Mouse (Mus musculus): Measurements from ENCODE around the gene Usp30. TPM values are rescaled to one million over a fixed set of nuclear protein-coding genes. Genes with fewer than 3 reads are reported as not detected.

Usp30 gene
- polyA plus RNA-seq, 1 experiment from 2014 or later, result 20.6 TPM

DNA sequence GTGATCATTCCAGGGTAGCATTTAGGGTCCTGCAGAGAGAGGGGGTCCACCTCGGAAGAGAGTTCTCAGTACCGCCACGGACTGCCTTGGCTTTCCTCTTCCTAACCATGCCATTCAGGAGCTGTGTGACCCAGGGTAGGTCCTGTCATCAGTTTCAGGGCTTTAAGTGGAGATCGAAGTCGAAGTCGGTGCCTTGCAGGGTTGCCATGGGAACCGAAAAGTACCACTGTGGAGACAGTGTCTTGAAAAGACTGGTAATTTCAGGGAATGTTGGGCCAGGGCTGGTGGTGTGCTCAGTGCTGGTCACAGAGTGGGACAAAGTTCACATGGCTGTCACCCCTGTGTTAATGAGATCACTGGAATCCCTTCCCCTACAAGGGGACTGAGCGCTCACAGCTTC is 11.7 kb downstream of the Usp30 start:
- Histone ChIP-seq H3K4me3 (replicated peaks; ENCODE audit: low read length) (no peak overlapping the region), H3K36me3 (ENCODE audit: control insufficient read depth, insufficient read depth) (no peaks in the 10 kb centered on the region), H3K27me3 (replicated peaks; ENCODE audit: control insufficient read depth, insufficient read depth, low read length) (no peaks in the 10 kb centered on the region), H3K4me1 (replicated peaks; ENCODE audit: control insufficient read depth, insufficient read depth, low read length) (no peaks in the 10 kb centered on the region), H3K9ac (replicated peaks; ENCODE audit: low read depth, low read length) (no peak overlapping the region), H3K4me2 (ENCODE audit: low read length) (no peak overlapping the region), H3K9me3 (ENCODE audit: control insufficient read depth, low read length) (no peaks in the 10 kb centered on the region), H3K27ac (ENCODE audit: low read length) (no peak overlapping the region)
- WGBS, result 53% methylated on average over 8 of the region's 8 CpGs
- ATAC-seq, result no peak

DNA sequence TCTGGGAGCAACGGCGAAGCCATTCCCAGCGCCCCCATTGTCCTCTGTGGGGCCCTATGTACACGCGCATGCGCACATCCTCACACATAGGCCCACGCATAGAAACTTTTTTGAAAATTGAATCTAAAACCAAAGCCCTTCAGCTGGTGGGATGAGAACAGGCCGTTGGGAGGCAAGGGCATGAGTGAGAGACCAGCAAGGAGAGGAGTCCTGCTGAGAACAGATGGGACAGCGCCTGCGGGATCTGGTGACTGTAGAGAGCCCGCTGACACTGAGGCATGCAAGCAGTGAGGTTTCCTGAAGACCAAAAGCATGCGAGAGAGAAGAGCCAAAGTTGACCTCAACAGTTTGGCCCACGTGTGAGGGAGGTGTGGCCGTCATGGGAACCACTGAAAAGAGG is 20.2 kb downstream of the Usp30 start:
- no peaks in the 10 kb centered on the region for H3K27me3 ChIP-seq (replicated peaks; ENCODE audit: control insufficient read depth, insufficient read depth, low read length)
- no peak overlapping the region for H3K9ac ChIP-seq (replicated peaks; ENCODE audit: low read depth, low read length)
- H3K4me2 ChIP-seq (ENCODE audit: low read length), result no peak overlapping the region
- H3K9me3 ChIP-seq (ENCODE audit: control insufficient read depth, low read length), result no peaks in the 10 kb centered on the region
- H3K27ac ChIP-seq (ENCODE audit: low read length), result no peak overlapping the region
- H3K4me1 ChIP-seq (replicated peaks; ENCODE audit: control insufficient read depth, insufficient read depth, low read length), result peaks cover 15% of the 10 kb centered on the region
- no peak for ATAC-seq
- H3K4me3 ChIP-seq (replicated peaks; ENCODE audit: low read length), result no peak overlapping the region
- 83% methylated on average over 14 of the region's 14 CpGs for WGBS
- no peaks in the 10 kb centered on the region for H3K36me3 ChIP-seq (ENCODE audit: control insufficient read depth, insufficient read depth)

DNA sequence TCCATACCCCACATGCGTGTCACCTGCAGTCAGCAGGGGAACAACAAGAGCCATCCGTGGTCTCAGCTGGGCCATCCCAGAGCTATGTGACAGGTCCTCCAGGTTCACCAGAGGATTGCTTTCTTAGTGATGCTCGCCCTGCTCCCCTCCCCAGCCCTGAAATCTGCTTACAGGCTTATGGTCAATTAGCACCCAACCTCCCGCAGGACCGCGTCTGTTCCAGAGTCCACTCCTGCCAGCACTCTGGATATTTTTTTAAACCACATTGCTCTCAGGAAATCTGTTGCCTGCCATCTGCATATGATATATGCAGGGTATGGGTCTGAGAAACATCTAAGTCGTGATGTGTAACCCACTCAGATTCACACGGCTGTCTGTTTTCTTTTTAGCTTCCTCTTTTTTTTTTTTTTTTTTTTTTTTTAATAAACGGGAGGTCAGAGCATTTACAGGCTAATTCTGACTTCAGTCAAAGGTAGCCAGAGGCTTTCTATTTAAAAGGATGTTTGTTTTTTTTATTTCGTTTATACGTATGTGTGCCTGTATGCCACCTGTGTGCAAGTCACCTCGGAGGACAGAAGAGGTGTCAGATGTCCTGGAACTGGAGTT is 22.7 kb downstream of the Usp30 start:
- no peak overlapping the region for H3K9ac ChIP-seq (replicated peaks; ENCODE audit: low read depth, low read length)
- H3K4me1 ChIP-seq (replicated peaks; ENCODE audit: control insufficient read depth, insufficient read depth, low read length), result peaks cover 22% of the 10 kb centered on the region
- no peak overlapping the region for H3K27ac ChIP-seq (ENCODE audit: low read length)
- no peaks in the 10 kb centered on the region for H3K36me3 ChIP-seq (ENCODE audit: control insufficient read depth, insufficient read depth)
- no peak overlapping the region for H3K4me2 ChIP-seq (ENCODE audit: low read length)
- H3K4me3 ChIP-seq (replicated peaks; ENCODE audit: low read length), result no peak overlapping the region
- no peaks in the 10 kb centered on the region for H3K27me3 ChIP-seq (replicated peaks; ENCODE audit: control insufficient read depth, insufficient read depth, low read length)
- H3K9me3 ChIP-seq (ENCODE audit: control insufficient read depth, low read length), result no peaks in the 10 kb centered on the region
- 77% methylated on average over 12 of the region's 12 CpGs for WGBS
- ATAC-seq, result no peak

DNA sequence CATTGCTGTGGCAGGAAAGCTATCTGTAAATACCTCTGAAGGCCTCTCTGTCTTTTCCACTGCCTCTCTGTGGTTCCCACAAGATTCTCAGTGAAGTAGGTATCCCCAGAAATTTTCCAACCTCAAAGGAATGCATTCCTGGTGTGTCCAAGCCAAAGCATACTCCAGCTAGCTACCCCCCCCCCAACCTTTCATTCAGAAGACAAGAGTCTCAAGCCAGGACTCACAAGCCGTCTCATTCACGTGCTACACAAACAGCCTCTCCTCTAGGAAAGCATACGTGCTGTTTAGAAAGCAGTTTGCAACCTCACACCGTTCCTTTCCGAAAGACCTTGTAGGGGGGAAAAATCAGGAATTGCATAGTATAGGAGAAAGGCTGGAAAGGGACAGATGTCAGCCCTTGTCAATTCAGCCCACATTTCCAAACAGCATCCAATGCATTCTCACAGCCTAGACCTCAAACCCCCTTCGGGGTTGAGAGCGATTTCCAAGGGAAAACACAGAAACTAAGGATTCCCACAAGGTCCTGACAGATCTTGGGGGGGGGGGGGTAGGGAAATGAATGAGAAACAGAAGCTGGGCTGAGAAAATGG is 25.3 kb downstream of the Usp30 start:
- Histone ChIP-seq H3K9me3 (ENCODE audit: control insufficient read depth, low read length) (no peaks in the 10 kb centered on the region), H3K27me3 (replicated peaks; ENCODE audit: control insufficient read depth, insufficient read depth, low read length) (no peaks in the 10 kb centered on the region), H3K4me1 (replicated peaks; ENCODE audit: control insufficient read depth, insufficient read depth, low read length) (peaks cover 22% of the 10 kb centered on the region), H3K4me3 (replicated peaks; ENCODE audit: low read length) (peak overlapping the region; percentile 79), H3K4me2 (ENCODE audit: low read length) (peak overlapping the region; percentile 63), H3K27ac (ENCODE audit: low read length) (peak overlapping the region; percentile 93), H3K36me3 (ENCODE audit: control insufficient read depth, insufficient read depth) (no peaks in the 10 kb centered on the region), H3K9ac (replicated peaks; ENCODE audit: low read depth, low read length) (peak overlapping the region; percentile 96)
- no peak; the same call in 1 of the 2 replicates for ATAC-seq
- WGBS, result 7% methylated on average over 7 of the region's 7 CpGs

DNA sequence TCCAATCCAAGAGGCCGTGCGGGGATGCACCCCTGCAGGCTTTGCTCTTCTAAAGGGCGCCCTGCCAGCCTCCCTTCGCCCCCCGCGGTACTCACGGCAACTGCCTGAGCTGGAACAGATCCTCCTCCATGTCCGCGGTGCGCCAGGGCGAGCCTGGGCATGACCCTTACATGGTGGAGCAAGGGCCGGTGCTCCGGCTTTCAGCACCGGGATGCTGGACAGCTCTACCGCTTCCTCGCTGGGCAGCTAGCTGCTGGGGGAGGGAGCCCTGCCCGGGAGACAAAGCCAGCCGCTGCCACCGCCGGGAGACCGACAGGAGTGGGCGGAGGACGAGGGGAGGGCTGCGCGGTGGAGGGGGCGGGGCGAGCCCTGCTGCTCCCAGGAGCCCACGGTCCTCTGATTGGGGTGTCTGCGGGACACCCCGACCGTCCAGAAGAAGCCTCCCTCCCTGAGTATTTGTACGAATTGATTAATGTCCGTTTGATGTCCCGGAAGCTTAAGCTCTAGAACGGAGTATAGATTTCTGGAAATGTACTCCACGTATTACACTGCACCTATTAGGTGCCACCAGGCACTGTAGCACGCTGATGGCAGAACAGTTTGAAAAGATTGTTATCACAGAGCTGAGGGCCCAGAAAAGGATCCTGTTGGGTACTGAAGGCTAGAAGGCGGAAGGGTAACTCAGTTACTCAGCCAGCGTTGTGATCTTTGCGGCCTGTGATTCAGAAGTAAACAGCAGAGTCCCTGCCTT is 26.0 kb downstream of the Usp30 start, which contains the start of gene Svop:
TSS of gene Svop (minus strand) at position 514 of the 751 bp plus-strand sequence.
- no peaks in the 10 kb centered on the region for H3K36me3 ChIP-seq (ENCODE audit: control insufficient read depth, insufficient read depth)
- no peaks in the 10 kb centered on the region for H3K27me3 ChIP-seq (replicated peaks; ENCODE audit: control insufficient read depth, insufficient read depth, low read length)
- H3K4me1 ChIP-seq (replicated peaks; ENCODE audit: control insufficient read depth, insufficient read depth, low read length), result peaks cover 22% of the 10 kb centered on the region
- peak; percentile 90 for ATAC-seq
- H3K9ac ChIP-seq (replicated peaks; ENCODE audit: low read depth, low read length), result peak within 1 kb of the TSS; percentile 96
- 2% methylated on average over 40 of the region's 40 CpGs for WGBS
- peak within 1 kb of the TSS; percentile 79 for H3K4me3 ChIP-seq (replicated peaks; ENCODE audit: low read length)
- peak within 1 kb of the TSS; percentile 63 for H3K4me2 ChIP-seq (ENCODE audit: low read length)
- peak within 1 kb of the TSS; percentile 93 for H3K27ac ChIP-seq (ENCODE audit: low read length)
- H3K9me3 ChIP-seq (ENCODE audit: control insufficient read depth, low read length), result no peaks in the 10 kb centered on the region

DNA sequence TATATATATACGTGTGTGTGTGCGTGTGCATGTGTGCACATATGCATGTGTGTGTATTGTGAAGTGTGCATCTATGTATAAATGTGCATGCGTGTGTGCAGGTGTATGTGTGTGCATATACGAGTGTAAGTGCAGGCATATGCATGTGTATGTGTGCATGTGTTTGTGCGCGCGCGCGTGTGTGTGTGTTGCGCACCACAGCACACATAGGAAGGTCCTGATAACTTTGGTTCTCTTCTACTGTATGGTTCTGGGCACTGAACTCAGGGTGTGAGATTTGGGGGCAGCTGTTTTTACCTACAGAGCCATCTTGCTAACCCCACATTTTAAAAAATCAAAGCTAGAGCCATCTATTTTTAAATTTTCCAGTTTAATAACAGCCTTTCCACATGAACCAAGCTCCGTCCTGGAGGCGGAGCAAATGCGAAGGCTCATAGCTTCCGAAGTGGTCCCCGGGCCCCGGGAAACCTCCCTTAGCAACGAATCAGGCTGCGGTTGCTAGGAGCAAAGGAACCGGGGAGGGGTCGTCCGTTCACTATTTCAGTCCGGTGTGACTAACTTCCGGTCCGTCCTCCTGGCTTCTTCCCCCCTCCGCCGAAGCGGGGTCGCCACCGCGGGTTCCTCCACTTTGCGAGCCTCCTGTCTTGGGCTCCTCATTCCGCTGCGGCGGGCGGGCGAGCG is 34.6 kb downstream of the Usp30 start:
- WGBS, result 8% methylated on average over 37 of the region's 37 CpGs
- no peaks in the 10 kb centered on the region; the same call in 1 of the 2 replicates for H3K36me3 ChIP-seq (ENCODE audit: control insufficient read depth, insufficient read depth)

DNA sequence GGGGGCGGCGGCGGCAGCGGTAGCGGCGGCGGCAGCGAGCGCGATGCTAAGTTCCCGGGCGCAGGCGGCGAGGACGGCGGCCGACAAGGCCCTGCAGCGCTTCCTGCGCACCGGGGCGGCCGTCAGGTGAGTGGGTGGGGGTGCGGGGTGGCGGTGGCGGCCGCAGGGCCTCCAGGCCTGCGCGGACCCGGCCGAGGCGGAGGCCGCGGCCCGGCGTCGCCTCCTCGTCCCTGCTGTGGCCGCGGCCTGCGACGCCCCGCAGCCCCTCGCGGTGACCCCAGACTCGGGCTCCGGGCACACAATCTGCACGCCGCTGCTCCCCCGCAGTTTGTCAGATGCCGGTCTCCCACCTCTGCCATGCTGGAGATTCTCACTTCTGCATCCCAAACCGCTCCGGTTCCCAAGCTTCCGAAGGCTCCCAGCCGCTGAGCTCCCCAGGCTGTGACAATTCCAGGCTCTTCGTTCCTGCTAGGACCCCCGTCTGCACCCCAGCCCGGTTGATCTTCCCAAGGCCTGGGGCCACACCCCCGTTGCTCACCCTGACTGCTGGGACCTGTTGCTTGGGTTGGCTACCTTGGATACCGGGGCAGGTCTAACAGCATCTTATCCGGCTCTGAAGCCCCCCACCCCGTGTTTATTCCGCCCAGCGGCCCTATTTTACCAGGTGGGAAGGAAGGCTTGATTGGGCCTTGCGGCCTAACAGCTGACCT is 35.3 kb downstream of the Usp30 start:
- Histone ChIP-seq H3K4me2 (ENCODE audit: low read length) (peak overlapping the region; percentile 89), H3K4me3 (replicated peaks; ENCODE audit: low read length) (peak overlapping the region; percentile 91), H3K9me3 (ENCODE audit: control insufficient read depth, low read length) (no peaks in the 10 kb centered on the region), H3K4me1 (replicated peaks; ENCODE audit: control insufficient read depth, insufficient read depth, low read length) (peaks cover 17% of the 10 kb centered on the region), H3K36me3 (ENCODE audit: control insufficient read depth, insufficient read depth) (no peaks in the 10 kb centered on the region; the same call in 1 of the 2 replicates), H3K9ac (replicated peaks; ENCODE audit: low read depth, low read length) (peak overlapping the region; percentile 94), H3K27ac (ENCODE audit: low read length) (peak overlapping the region; percentile 61), H3K27me3 (replicated peaks; ENCODE audit: control insufficient read depth, insufficient read depth, low read length) (no peaks in the 10 kb centered on the region)
- peak; percentile 51 for ATAC-seq
- 2% methylated on average over 59 of the region's 64 CpGs for WGBS

More for the DNA sequence above, 34.6 kb downstream of the Usp30 start:
- H3K4me3 ChIP-seq (replicated peaks; ENCODE audit: low read length), result peak overlapping the region; percentile 91
- H3K27ac ChIP-seq (ENCODE audit: low read length), result peak overlapping the region; percentile 65
- H3K9me3 ChIP-seq (ENCODE audit: control insufficient read depth, low read length), result no peaks in the 10 kb centered on the region
- H3K4me1 ChIP-seq (replicated peaks; ENCODE audit: control insufficient read depth, insufficient read depth, low read length), result peaks cover 17% of the 10 kb centered on the region
- ATAC-seq, result peak; percentile 95
- H3K9ac ChIP-seq (replicated peaks; ENCODE audit: low read depth, low read length), result peak overlapping the region; percentile 94
- no peaks in the 10 kb centered on the region for H3K27me3 ChIP-seq (replicated peaks; ENCODE audit: control insufficient read depth, insufficient read depth, low read length)
- H3K4me2 ChIP-seq (ENCODE audit: low read length), result peak overlapping the region; percentile 89

DNA sequence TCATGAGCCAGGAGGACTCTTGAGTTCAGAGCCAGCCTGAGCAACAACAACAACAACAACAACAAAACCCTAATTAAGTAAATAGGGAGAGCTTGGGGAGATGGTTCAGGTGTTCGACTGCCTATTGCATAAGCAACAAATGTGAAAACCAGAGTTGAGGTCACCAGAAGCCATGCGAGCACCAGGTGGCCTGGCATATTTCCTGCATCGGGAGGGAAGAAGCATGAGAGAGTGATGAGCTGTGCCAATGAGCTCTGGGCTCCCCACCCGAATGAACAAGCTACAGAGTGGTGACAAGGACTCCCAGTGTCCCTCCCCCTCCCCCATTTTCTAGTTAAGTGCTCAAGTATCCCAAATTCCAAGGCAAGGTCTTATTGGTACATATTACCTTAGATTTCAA is 36.6 kb downstream of the Usp30 start:
- Histone ChIP-seq H3K27ac (ENCODE audit: low read length) (no peak overlapping the region), H3K4me1 (replicated peaks; ENCODE audit: control insufficient read depth, insufficient read depth, low read length) (peaks cover 17% of the 10 kb centered on the region), H3K9me3 (ENCODE audit: control insufficient read depth, low read length) (no peaks in the 10 kb centered on the region), H3K4me2 (ENCODE audit: low read length) (no peak overlapping the region), H3K36me3 (ENCODE audit: control insufficient read depth, insufficient read depth) (peaks cover 2% of the 10 kb centered on the region; the same call in 1 of the 2 replicates), H3K9ac (replicated peaks; ENCODE audit: low read depth, low read length) (no peak overlapping the region), H3K4me3 (replicated peaks; ENCODE audit: low read length) (no peak overlapping the region), H3K27me3 (replicated peaks; ENCODE audit: control insufficient read depth, insufficient read depth, low read length) (no peaks in the 10 kb centered on the region)
- 79% methylated on average over 4 of the region's 4 CpGs for WGBS
- ATAC-seq, result no peak

All from forebrain, embryonic 16.5 days (tissue).